Comparison of ENCODE assay signal across 9 mouse cellular contexts in the genomic region with DNA sequence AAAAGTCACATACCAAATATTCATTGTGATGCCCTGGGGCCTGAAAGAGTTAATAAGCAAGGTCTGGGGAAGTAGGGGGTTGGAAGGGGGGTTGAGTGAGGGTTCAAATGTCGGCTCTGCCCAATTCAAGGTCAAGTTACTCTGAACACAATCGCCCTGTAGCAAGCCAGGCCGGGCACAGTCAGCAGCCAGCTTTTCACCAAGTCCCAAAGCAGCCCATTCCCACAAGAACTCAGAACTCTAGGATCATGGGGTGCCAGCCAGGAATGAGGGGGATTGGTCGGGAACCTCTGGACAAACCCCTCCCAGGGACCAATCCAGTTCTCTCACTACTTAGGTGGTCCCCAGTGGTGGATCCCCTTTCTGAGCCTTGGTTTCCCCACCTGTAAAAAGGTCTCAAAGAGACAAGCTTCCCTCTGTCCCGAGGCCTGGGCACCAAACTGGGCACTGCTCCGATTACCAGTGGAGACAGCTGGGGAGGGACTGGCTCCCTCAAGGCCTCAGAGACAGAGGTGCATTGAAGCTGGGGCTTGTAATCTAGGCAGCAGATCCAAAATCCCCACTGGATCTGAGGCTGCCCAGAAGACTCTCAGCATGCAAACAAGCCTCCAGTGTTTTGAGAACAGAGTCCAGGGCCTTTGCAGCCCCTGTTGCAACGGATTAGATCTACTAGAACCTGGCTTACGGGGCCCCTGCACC. TPM values are rescaled to one million over a fixed set of nuclear protein-coding genes. Genes with fewer than 3 reads are reported as not detected.
DNase-seq lines count a peak whose midpoint lies in the region; ATAC-seq and TF ChIP-seq lines count a peak whose summit lies in the region.
"Had no signal": no experiment of that assay in that cellular context is flagged by ENCODE, and none has a peak within 500 bp of the region (broad histone marks: within the 10 kb centered on the region; RNA-seq: fewer than 3 reads in every experiment).

No protein-coding gene starts in this region.

- ATAC-seq in heart, embryonic 16.5 days (replicated peaks; ENCODE audit: extremely low read depth, insufficient read depth, low FRiP score): no peak
- ATAC-seq in limb, embryonic 12.5 days (ENCODE audit: insufficient number of reproducible peaks, insufficient read depth, low FRiP score, low TSS enrichment, low read depth): no peak
- no peak for ATAC-seq in erythroid progenitor cell, adult 5-6 weeks (replicated peaks; ENCODE audit: low FRiP score, poor library complexity, severe bottlenecking)

- intact Hi-C loops in heart, postnatal 25 days (cut with DNase I): no loop called here

- 30% methylated on average over 8 of the region's 8 CpGs for WGBS in heart, embryonic 16.5 days
- WGBS in limb, embryonic 12.5 days: 15% methylated on average over 8 of the region's 8 CpGs

- TF ChIP-seq POLR2A in ES-Bruce4 (IDR thresholded peaks at IDR 0.05; ENCODE audit: insufficient read depth, low read length): no peak
- no peak for TF ChIP-seq POLR2A in embryonic fibroblast, embryonic 13.5 days (IDR thresholded peaks at IDR 0.05; ENCODE audit: low read depth, low read length)

- no peaks in the 10 kb centered on the region for H3K36me3 ChIP-seq in heart, embryonic 16.5 days (ENCODE audit: control insufficient read depth, insufficient read depth)
- H3K36me3 ChIP-seq in ES-Bruce4 (ENCODE audit: control insufficient read depth, insufficient read depth, low read length, poor library complexity, severe bottlenecking): no peaks in the 10 kb centered on the region
- no peaks in the 10 kb centered on the region for H3K36me3 ChIP-seq in limb, embryonic 12.5 days

- H3K27ac ChIP-seq in heart, embryonic 16.5 days (ENCODE audit: low read length): peak overlapping the region; percentile 33
- no peak overlapping the region for H3K27ac ChIP-seq in ES-Bruce4 (ENCODE audit: insufficient read depth, low read length)
- peak overlapping the region; percentile 36 for H3K27ac ChIP-seq in embryonic fibroblast, embryonic 13.5 days (ENCODE audit: insufficient read depth, low read length)
- peak overlapping the region; percentile 69; the same call in 1 of the 2 replicates for H3K27ac ChIP-seq in limb, embryonic 12.5 days

- TF ChIP-seq EP300 in ES-Bruce4 (IDR thresholded peaks at IDR 0.05; ENCODE audit: insufficient read depth, low read depth, low read length): no peak

- no peaks in the 10 kb centered on the region; the same call in 1 of the 2 replicates for H3K27me3 ChIP-seq in heart, embryonic 16.5 days (ENCODE audit: control insufficient read depth, insufficient read depth, low read length)
- no peaks in the 10 kb centered on the region for H3K27me3 ChIP-seq in ES-Bruce4 (ENCODE audit: control insufficient read depth, insufficient read depth, low read length, poor library complexity, severe bottlenecking)
- H3K27me3 ChIP-seq in limb, embryonic 12.5 days: peaks cover 15% of the 10 kb centered on the region

- peaks cover 41% of the 10 kb centered on the region for H3K4me1 ChIP-seq in heart, embryonic 16.5 days (ENCODE audit: control insufficient read depth, insufficient read depth, low read length)
- peaks cover 29% of the 10 kb centered on the region for H3K4me1 ChIP-seq in ES-Bruce4 (ENCODE audit: control insufficient read depth, insufficient read depth, low read length)
- H3K4me1 ChIP-seq in embryonic fibroblast, embryonic 13.5 days (ENCODE audit: control insufficient read depth, insufficient read depth, low read length): peaks cover 26% of the 10 kb centered on the region
- peaks cover 88% of the 10 kb centered on the region for H3K4me1 ChIP-seq in limb, embryonic 12.5 days (replicated peaks)

- TF ChIP-seq CTCF in ES-Bruce4 (IDR thresholded peaks at IDR 0.05; ENCODE audit: low read depth, low read length): no peak
- TF ChIP-seq CTCF in embryonic fibroblast, embryonic 13.5 days (IDR thresholded peaks at IDR 0.05; ENCODE audit: borderline replicate concordance, insufficient read depth, low read length): no peak

- DNase-seq in heart, postnatal 25 days (ENCODE audit: low spot score): no peak
- DNase-seq in gastrocnemius, adult 18-20 months (ENCODE audit: low spot score): no peak
- no peak for DNase-seq in cerebellum, postnatal 36 days

- H3K9ac ChIP-seq in heart, embryonic 16.5 days (ENCODE audit: low read length): 0 out of 2 replicates have a peak overlapping the region, but pooled peaks have one; percentile 18
- H3K9ac ChIP-seq in ES-Bruce4 (ENCODE audit: low read depth, poor library complexity, severe bottlenecking): peak overlapping the region; percentile 14; the same call in 1 of the 2 replicates
- H3K9ac ChIP-seq in limb, embryonic 12.5 days (replicated peaks): peak overlapping the region; percentile 34; the same call in 1 of the 2 replicates

- H3K9me3 ChIP-seq in heart, embryonic 16.5 days (replicated peaks; ENCODE audit: control insufficient read depth, low read length): no peaks in the 10 kb centered on the region
- no peaks in the 10 kb centered on the region for H3K9me3 ChIP-seq in ES-Bruce4 (replicated peaks; ENCODE audit: control insufficient read depth, insufficient read depth, low read length, poor library complexity, severe bottlenecking)
- no peaks in the 10 kb centered on the region for H3K9me3 ChIP-seq in limb, embryonic 12.5 days

- H3K4me2 ChIP-seq in heart, embryonic 16.5 days (ENCODE audit: low read depth, low read length): no peak overlapping the region
- peak overlapping the region; percentile 3 for H3K4me2 ChIP-seq in limb, embryonic 12.5 days

- no peak overlapping the region for H3K4me3 ChIP-seq in heart, embryonic 16.5 days (ENCODE audit: low read length)
- no peak overlapping the region for H3K4me3 ChIP-seq in ES-Bruce4 (ENCODE audit: low read depth, low read length)
- no peak overlapping the region for H3K4me3 ChIP-seq in embryonic fibroblast, embryonic 13.5 days (ENCODE audit: insufficient read depth, low read length)
- no peak overlapping the region for H3K4me3 ChIP-seq in limb, embryonic 12.5 days (replicated peaks)

RNA-seq across cellular contexts. Expression of gene Sdc4, which starts 7.3 kb away (rescaled TPM):
- 48.0 and 61.1 TPM in 2 replicates for polyA plus RNA-seq in heart, embryonic 16.5 days (2015; fragmentation: Nextera tagmentation; extraction: Ambion mirVana)
- total RNA-seq in heart, postnatal 25 days (2021): 10 to 100 TPM; 19.7 to 22.4 TPM
- polyA plus RNA-seq in ES-Bruce4 (2011; ENCODE audit: insufficient read depth, insufficient read length, low read depth, missing spikeins): 212 and 213 TPM in 2 replicates
- 242 and 248 TPM in 2 replicates for polyA plus RNA-seq in embryonic fibroblast, embryonic 13.5 days (2011; ENCODE audit: insufficient read length, low read depth, missing spikeins)
- 34.3 and 36.5 TPM in 2 replicates for polyA plus RNA-seq in limb, embryonic 12.5 days (2016; fragmentation: Nextera tagmentation; extraction: Ambion mirVana)
- total RNA-seq in erythroid progenitor cell, adult 5-6 weeks (2015; ENCODE audit: low replicate concordance): 2.5 and 7.2 TPM in 2 replicates
- 5.7 and 7.2 TPM in 2 replicates for total RNA-seq in erythroid progenitor cell, adult 5-6 weeks (2017; ENCODE audit: low replicate concordance)
- 10 to 100 TPM; 62.6 to 77.3 TPM for total RNA-seq in gastrocnemius, adult 18-20 months (2021)

RNA-seq across cellular contexts. Expression of gene Sys1, which starts 20.4 kb away (rescaled TPM):
- polyA plus RNA-seq in heart, embryonic 16.5 days (2015; fragmentation: Nextera tagmentation; extraction: Ambion mirVana): 33.4 and 41.7 TPM in 2 replicates
- total RNA-seq in heart, postnatal 25 days (2021): 10 to 100 TPM; 22.2 to 26.8 TPM
- 13.3 and 19.8 TPM in 2 replicates for polyA plus RNA-seq in ES-Bruce4 (2011; ENCODE audit: insufficient read depth, insufficient read length, low read depth, missing spikeins)
- 23.1 and 23.6 TPM in 2 replicates for polyA plus RNA-seq in embryonic fibroblast, embryonic 13.5 days (2011; ENCODE audit: insufficient read length, low read depth, missing spikeins)
- 55.2 and 59.2 TPM in 2 replicates for polyA plus RNA-seq in limb, embryonic 12.5 days (2016; fragmentation: Nextera tagmentation; extraction: Ambion mirVana)
- total RNA-seq in erythroid progenitor cell, adult 5-6 weeks (2015; ENCODE audit: low replicate concordance): 8.8 and 10.8 TPM in 2 replicates
- 3.1 and 5.3 TPM in 2 replicates for total RNA-seq in erythroid progenitor cell, adult 5-6 weeks (2017; ENCODE audit: low replicate concordance)
- total RNA-seq in gastrocnemius, adult 18-20 months (2021): 10 to 100 TPM; 26.0 to 26.2 TPM

RNA-seq across cellular contexts. Expression of gene Gm20458, which starts 24.4 kb away (rescaled TPM):
- 11.6 and 12.1 TPM in 2 replicates for polyA plus RNA-seq in heart, embryonic 16.5 days (2015; fragmentation: Nextera tagmentation; extraction: Ambion mirVana)
- 1 to 10 TPM; 1.4 to 2.5 TPM for total RNA-seq in heart, postnatal 25 days (2021)
- polyA plus RNA-seq in ES-Bruce4 (2011; ENCODE audit: insufficient read depth, insufficient read length, low read depth, missing spikeins): 2.3 TPM in 1 of 2 replicates, not detected in the other
- 4.1 and 5.8 TPM in 2 replicates for polyA plus RNA-seq in embryonic fibroblast, embryonic 13.5 days (2011; ENCODE audit: insufficient read length, low read depth, missing spikeins)
- polyA plus RNA-seq in limb, embryonic 12.5 days (2016; fragmentation: Nextera tagmentation; extraction: Ambion mirVana): 2.3 and 3.4 TPM in 2 replicates
- total RNA-seq in erythroid progenitor cell, adult 5-6 weeks (2015; ENCODE audit: low replicate concordance): not detected in 2 replicates
- total RNA-seq in erythroid progenitor cell, adult 5-6 weeks (2017; ENCODE audit: low replicate concordance): not detected in 2 replicates
- total RNA-seq in gastrocnemius, adult 18-20 months (2021): 1 to 10 TPM; 3.8 to 6.5 TPM

RNA-seq across cellular contexts. Expression of gene Matn4, which starts 31.4 kb away (rescaled TPM):
- polyA plus RNA-seq in heart, embryonic 16.5 days (2015; fragmentation: Nextera tagmentation; extraction: Ambion mirVana): 7.2 and 8.9 TPM in 2 replicates
- total RNA-seq in heart, postnatal 25 days (2021): under 1 TPM; 0.42 to 0.52 TPM
- 0.93 and 1.7 TPM in 2 replicates for polyA plus RNA-seq in ES-Bruce4 (2011; ENCODE audit: insufficient read depth, insufficient read length, low read depth, missing spikeins)
- 0.18 and 3.1 TPM in 2 replicates for polyA plus RNA-seq in embryonic fibroblast, embryonic 13.5 days (2011; ENCODE audit: insufficient read length, low read depth, missing spikeins)
- polyA plus RNA-seq in limb, embryonic 12.5 days (2016; fragmentation: Nextera tagmentation; extraction: Ambion mirVana): 50.5 and 78.0 TPM in 2 replicates
- total RNA-seq in erythroid progenitor cell, adult 5-6 weeks (2015; ENCODE audit: low replicate concordance): not detected in 2 replicates
- total RNA-seq in erythroid progenitor cell, adult 5-6 weeks (2017; ENCODE audit: low replicate concordance): not detected in 2 replicates
- under 1 TPM; 0.59 to 0.78 TPM for total RNA-seq in gastrocnemius, adult 18-20 months (2021)

RNA-seq across cellular contexts. Expression of gene Rbpjl, which starts 33.4 kb away (rescaled TPM):
- 0.49 and 1.7 TPM in 2 replicates for polyA plus RNA-seq in heart, embryonic 16.5 days (2015; fragmentation: Nextera tagmentation; extraction: Ambion mirVana)
- total RNA-seq in heart, postnatal 25 days (2021): not detected
- not detected in 2 replicates for polyA plus RNA-seq in ES-Bruce4 (2011; ENCODE audit: insufficient read depth, insufficient read length, low read depth, missing spikeins)
- polyA plus RNA-seq in embryonic fibroblast, embryonic 13.5 days (2011; ENCODE audit: insufficient read length, low read depth, missing spikeins): not detected in 2 replicates
- polyA plus RNA-seq in limb, embryonic 12.5 days (2016; fragmentation: Nextera tagmentation; extraction: Ambion mirVana): 0.40 and 0.55 TPM in 2 replicates
- total RNA-seq in erythroid progenitor cell, adult 5-6 weeks (2015; ENCODE audit: low replicate concordance): not detected in 2 replicates
- total RNA-seq in erythroid progenitor cell, adult 5-6 weeks (2017; ENCODE audit: low replicate concordance): not detected in 2 replicates
- total RNA-seq in gastrocnemius, adult 18-20 months (2021): not detected
- polyA plus RNA-seq: neural tube, embryonic 11.5 days had no signal
